Mouse (Mus musculus): ENCODE results near the gene Nuak1.

Nuak1 gene

DNA sequence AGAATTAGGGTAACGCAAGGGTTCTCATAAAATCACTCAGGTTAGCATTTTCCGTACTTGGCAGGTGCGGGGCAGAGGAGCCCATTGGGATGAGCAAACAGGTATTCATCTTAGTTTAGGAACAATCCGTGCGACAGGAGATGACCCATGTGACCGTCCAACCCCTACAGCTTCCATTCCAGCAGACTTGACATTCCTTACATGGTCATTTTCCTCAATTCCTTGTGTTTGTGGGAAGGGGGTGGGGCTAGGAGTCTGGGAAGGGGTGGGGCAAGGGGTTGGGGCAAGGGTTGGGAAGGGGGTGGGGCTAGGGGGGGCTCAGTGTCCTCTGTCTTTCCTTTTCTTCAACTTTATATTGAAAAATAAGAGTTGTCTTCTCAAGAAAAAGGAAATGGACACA lies 6.3 kb upstream of the Nuak1 start:
- no peak for DNase-seq (ENCODE audit: low read depth)

DNA sequence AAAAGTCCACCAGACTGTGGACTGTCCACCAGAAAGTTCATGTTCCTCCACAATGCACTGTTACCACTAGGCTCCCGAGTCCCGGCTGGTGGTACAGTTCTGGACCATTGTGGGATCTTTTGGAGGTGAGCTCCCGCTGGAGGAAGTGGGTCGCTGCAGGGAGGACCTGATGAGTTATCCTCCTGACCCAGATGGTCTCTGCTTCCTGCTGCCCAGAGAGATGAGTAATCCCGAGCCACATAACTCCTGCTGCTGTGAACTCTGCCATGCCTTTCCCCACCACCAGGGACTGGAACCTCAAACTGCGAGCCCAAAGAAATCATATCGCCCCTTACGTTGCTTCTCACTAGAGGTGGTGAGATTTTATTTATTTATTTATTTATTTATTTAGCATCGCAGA lies 4.0 kb upstream of the Nuak1 start:
- DNase-seq (ENCODE audit: low read depth): no peak

DNA sequence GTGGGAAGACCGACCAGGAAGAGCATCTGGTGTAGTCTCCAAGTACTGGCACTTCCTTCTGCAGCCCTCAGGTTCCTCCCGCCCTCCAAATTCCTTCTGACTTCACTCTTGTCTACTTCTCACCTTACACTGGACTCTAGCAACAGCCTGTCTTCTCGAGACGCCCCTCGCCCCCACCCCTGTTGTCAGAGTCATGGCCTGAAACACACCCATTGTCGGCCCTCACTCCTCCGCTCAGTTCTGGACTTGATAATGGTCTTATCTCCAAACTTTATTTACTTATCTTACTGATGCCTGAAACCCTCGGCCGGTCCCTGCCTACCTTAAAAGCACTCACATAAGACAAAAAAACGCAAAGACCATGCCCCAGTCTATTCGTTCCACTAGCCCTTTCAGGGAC lies 1.4 kb upstream of the Nuak1 start:
- DNase-seq (ENCODE audit: low read depth): no peak

DNA sequence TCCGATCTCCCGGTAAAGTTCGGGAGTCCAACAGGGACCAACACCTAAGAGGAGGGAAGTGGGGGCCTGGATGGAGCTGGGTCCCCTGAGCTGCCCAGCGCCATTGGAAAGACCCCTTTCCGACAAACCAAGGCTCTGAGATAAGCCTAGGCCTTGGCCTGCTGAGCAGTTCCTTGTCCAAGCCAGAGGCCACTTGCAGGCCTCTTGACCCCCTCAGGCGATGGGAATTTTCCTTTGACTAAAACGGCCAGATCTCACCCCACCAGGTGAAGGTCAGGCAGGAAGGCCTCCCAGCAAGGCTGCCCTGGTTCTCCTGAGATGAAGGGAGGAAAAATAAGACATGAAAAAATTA lies 1.0 kb upstream of the Nuak1 start:
- no peak for DNase-seq (ENCODE audit: low read depth)

DNA sequence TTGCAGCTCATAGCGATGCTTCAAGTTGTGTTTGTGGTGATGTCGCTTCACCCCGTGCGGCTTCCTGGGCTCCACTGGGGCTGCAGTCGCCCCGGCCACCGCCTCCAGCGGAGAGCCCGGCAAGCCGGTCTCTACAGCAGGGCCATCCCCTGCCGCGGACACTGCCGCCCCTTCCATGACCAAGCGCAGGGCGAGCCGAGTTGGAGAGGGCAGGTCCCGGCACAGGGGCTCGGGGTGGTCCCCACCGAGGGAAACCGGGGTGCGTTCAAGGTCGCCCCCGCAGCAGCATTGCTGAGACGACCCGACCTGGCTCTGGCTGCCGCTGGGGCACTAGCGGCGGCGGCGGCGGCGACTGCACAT lies 236 bp downstream of the Nuak1 start:
- DNase-seq (ENCODE audit: low read depth): no peak

DNA sequence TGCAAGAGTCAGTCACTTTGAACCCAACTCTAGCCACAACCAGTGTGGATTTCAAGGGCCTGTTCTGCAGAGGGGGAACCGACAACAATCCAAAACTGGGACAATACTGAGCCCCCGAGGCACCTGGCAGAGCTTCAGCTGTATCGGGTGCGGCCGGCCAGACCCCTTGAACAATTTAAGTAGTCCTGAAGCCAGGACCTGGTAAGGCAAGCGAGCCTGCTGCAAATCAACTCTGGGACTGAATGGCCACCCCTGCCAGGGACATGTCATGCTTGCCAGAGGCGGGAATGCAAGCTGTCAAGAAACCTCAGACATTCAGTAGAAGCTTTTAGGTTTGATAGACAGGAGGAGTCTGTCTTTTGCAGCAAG lies 1.2 kb downstream of the Nuak1 start:
- no peak for DNase-seq (ENCODE audit: low read depth)

DNA sequence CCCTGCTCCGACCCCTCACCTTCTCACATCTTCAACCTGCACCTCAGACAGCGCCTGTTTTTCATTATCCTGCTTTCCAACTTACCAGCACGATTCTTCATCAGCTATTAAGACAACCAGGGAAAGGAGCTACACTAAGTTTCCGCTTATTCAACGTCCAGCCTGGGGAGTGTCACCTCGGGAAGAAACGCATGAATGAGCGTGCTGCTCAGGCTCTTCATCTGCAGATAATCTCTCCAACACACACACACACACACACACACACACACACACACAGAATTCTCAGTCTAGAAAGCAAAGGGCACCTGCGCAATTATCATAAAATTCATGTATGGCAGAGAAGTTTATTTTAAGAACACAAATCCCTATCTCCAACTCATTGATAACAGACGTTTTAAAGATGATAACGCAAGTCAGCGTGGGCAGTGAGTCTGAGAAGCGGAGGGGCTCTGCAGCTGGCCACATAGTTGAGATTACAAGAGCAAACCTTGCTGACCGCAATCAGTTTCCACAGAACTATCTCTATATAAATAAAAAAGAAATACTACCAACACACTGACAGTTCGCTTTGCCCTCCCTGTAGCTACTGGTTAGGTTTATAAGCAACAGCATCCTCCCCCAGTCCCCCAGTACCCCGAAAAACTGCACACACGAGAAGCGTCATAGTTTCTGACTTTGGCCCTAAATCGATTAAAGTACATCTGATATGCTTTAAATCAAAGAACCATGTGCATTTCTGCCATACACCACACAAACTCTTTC lies 1.8 kb downstream of the Nuak1 start:
- no peak for DNase-seq (ENCODE audit: low read depth)

DNA sequence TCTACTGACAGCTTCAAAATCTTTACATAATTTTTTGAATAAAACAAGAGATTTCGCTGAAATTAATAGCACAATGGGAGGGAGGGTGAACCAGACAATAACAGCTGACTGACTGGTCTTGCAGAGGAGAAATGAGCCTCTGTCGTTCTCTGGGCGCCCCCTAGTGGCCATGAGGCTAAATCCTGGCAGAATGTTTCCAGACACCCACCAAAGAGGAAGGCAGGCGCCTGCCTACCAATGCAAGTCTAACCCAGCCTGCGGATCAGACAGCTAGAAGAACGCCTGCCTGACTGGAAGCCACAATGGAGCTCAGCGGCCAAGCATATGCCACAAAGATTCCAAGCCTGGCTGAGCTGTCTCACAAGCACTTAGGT lies 2.4 kb downstream of the Nuak1 start:
- peak; percentile 94 for DNase-seq (ENCODE audit: low read depth)

DNA sequence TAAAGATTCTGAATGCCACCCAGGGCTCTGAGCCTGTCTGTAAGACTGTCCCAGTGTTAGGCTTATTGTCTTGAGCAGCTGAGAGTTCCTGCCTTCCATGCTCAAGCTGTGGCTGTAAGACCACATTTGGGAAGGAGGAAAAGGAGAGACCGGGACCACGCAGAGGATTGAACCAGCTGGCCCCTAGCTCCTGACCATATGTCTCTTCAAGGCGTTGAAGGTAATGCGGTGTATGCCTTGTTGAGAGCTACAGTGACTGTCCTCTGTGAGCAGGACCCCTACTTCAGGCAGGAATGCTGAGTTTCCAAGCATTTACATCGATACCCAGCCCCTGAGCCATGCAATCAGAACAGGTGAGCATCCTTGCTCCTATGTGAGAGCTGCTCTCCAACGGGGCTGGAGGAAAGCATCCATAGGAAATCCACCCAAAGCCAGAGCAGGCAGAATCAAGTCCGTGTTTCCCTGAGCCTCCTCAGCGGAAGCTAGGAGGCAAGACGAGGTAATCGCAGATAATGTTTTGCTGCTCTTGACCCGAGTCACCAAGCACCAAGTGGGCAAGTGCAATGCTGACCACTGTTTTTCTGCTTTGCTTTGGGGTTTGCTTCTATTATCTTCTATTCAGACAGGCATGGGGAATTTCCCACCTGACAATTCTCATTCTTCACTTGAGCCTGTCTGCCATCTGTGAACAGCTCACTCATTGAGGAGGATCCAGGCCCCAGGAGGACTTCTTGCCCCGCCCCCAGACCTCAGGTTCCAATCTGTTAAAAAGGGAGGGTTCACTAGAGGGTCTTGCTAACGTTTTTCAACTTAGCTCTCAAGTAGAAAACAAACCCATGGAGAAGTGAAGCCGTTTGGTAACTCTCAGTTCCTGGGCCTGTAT lies 3.0 kb downstream of the Nuak1 start:
- DNase-seq (ENCODE audit: low read depth): no peak

DNA sequence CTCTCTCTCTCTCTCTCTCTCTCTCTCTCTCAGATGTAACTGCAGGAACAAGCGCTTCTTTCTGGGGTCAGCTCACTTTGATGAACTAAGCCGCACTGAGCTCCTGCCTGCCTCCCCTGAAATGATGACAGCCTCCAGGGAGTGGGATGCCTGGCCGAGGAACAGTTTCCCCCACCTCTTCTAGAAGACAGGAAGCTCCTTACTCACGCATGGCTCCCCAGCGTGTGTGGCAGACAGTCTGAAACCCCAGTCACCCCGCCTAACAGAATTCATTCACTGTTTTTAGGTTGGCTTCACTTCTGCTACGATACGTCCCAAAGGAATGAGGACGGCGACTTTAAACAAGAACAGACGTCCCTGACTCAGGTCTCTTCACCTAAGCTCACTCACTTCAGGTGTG lies 4.5 kb downstream of the Nuak1 start:
- DNase-seq (ENCODE audit: low read depth): no peak

DNA sequence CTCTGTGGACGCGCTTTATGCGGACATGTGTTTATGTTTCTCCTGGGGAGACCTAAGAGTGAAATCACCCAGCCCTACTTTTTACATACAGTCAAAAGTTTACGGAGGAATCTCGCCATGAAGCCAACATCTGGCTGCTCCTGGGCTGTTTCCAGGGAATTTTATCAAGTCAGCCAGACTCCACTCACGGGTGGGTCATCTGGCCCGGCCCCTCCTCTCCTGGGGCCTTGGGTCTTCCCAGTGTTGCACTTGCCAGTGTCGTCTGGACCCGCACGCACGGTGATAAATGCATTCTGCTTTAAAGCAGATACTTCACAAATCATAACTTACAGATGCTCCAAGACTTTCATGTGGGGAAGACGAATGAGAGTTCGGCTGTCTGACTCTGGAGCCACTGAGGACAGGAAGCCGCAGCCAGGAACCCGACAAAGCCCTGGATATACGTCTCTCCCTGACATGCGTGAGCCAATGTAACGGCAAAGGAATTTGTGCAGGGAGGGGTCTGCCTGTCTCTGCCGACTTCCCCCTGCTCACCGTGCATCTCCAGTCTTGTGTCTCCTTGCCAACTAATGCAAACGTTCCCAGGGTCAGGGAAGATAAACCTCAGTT lies 7.1 kb downstream of the Nuak1 start:
- no peak for DNase-seq (ENCODE audit: low read depth)

DNA sequence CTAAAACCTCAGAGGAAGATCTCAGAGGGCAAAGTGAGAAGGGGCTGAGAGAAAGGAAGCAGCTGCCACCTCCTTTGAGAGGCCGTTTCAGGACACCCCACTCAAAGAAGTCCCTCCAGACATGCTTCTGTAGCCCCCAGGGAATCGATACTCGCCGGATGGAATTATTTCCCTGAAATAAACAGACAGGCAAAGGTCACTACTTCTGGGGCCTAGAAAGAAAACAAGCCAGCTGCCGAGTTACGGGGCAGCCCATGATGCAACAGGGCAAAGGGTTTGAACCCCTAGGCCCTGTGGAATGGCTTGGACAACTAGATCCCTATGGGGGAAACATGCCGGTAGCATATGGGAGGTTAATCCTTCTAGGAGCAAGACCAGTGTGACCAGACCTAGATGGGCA lies 16.0 kb downstream of the Nuak1 start:
- no peak for DNase-seq (ENCODE audit: low read depth)

DNA sequence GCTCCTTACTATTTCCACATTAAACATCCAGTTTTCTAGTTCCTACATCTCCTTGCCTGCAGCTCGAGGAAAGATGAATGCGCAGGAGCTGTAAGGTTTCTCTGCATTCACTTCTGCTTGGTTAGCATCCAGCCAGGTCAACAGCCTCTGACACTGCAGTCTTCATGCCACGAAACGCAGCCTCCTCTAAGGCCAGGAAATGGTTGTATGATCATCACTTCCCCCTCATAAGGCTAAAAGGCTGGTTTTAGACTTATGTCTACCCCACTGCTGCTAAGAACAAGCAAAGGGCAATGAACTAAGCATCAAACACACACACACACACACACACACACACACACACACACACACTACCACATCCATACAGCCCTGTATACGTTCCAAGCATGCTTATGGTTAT lies 16.5 kb downstream of the Nuak1 start:
- DNase-seq (ENCODE audit: low read depth): no peak

DNA sequence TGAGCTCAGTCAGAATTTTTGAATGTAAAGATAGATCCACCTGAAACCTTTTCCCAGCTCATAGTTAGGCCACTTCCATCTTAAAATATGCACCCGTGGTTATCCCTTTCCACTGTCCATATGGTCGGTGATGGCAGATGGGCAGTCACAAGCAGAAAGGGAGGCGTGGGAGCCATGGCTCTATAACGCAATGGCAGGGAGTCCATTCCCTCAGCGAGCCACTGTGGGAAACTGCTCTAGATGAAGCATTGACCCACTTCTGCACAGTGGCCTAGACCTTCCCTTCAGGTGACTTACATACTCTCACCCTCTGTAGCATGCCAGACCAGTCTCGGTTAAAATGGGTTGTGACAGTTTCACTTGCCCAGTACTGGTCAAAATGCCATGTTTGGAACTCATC lies 19.8 kb downstream of the Nuak1 start:
- DNase-seq (ENCODE audit: low read depth): no peak

DNA sequence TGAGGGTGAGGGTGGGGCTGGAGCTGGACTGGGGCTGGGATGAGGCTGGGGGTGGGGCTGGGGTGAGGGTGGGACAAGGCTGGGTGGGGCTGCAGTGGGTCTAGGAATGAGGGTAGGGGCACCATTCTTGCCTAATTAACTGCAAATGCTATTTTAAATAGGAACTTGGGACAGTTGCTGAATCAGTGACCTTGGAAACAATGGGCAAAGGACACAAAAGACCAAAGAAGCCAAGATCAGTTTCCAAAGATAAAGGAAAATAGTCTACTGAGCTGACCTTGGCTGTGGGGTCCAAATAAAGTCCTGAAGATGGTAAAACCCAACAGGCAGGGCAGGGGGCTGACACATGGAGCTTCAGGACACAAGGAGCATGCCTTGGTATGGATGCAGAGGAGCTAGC lies 22.0 kb downstream of the Nuak1 start:
- no peak for DNase-seq (ENCODE audit: low read depth)

DNA sequence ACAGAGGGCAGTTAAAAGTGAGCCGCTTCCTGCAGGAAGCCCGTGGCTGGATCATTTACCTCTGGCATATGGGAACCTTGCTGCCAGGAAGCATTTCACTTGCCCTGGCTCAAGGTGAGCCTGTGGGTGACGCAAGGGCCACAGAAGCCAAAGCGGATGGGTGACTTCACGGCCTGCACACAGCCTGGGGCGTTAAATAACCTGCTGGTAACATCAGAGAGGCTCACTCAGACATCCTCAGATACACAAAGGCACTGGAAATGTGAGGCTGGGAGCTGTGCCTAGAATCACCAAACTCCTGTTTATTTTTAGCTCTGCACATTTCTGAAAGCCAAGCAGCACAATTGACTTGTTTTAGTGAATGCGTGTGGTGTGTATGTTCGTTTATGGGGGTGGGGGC lies 23.6 kb downstream of the Nuak1 start:
- no peak for DNase-seq (ENCODE audit: low read depth)

DNA sequence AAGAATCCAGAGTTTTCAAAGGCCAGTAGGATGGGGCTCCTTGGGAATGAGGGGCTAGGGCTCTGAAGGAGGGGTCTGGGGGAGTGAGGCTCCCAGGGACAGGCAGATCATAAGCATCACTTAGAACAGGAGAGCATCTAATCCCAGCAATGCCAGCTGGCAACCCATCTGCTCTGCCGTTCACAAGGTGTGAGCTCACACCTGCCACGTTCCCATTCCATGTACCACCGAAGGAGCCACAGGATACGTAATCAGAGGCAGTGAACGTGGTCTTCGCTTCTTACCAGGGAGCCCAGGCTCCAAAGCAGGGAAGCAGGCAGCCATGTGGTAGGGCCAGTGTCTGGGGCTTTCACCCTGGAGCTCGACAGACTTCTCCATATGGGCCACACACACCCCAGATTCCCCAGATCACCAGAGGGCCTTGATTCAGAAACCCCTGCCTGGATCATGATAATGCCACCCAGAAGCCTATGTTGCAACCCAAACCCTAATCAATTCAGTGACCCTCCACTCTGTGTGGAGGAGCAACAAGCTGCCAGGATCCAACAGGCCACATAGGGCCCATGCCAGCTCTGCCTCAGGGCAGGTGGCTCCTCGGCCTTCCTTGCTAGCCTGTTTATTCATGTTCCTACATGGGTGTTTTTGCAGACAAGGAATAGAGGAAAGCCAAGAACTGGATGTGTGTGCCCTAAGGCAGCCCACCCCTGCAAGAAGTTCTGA lies 25.3 kb downstream of the Nuak1 start:
- DNase-seq (ENCODE audit: low read depth): no peak

DNA sequence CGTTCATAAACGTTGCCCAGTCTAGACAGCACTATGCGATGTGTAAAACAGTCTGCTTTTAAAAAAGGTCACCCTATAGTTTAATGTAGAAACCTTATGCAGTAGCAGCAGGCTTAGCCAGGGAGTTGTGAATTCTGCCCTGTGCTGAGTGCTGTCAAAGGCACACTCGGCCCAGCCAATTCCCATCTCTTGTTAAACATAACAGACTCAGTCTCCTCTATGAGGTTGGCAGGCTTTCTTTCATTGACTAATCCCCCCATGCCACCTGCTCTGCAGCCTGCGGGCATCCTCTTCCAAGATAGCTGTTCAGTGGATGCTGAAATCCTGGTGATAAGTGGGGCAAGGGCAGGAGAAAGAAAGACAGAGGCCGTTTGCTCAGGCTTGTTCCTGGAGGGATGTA lies 27.1 kb downstream of the Nuak1 start:
- DNase-seq (ENCODE audit: low read depth): no peak

DNA sequence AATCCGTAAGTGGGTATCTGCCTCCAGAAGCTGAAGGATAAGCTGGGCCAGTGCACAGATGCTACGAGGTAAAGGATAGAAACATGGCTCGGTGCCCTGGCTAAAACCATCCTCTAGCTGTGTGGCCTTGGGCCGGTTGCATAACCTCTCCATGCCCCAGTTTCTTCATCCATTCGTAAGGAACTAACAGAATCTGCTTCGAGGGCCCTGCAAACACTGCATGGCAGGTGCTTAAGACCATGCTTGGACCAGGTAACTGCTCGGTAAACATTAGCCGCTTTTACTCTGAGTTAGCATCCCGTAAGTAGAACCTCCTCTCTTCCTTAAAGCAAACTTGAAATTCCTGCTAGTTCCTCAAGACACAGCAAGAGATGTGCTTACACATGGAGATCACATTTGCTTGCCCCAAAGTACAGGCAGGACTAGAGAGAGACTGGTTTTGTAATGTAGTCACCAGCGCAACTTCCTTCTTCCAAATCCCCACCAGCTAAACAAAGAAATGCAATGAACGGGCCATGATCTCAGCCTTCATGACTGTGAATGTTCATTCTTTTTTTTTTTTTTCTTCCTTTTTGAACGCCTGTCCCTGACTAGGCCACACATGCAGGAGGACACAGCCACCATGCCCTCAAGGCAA lies 28.0 kb downstream of the Nuak1 start:
- no peak for DNase-seq (ENCODE audit: low read depth)

DNA sequence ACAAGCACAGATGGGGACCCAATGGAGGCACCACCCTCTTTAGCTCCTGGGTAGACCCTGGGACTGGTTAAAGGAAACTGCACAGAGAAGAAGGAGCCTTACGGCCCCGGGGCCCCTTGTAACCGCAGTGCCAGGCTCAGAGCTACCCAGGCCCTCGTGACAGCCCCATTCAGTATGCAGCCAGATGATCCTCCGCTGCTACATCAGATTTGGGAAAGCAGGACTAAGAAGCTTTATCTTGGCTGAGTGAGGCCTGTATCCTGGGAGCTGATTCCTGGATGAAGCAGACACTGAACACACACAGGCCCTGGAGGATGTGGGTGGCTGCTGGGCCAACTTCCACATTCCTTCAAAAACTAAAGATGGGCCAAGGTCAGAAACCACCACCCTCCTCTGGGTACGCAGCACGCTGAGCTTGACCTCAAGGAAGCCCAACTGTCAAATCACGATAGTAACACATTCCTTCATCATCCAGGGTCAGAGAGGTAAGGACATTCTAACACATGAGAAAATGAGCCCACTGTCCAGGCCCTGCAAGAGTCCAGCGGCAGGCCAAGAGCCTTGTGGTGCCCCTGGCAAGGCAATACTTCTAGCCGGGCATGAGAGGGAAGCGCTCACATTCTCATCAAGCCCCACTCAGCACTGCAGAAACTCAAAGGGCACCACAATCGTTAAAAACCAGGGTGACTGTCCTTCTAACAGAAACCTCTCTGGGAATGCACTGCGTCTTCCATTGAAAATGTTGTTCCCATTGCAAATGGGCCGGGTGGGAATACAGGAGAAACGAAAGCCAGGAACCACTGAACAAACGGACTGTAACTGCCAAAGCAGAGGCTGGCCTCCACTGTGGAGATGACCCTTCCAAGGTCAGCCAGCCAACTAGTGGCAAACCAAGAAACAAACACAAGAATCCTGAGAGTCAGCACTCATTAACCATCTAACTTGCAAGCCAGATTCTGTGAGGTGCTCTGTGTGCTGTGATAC lies 29.0 kb downstream of the Nuak1 start:
- no peak for DNase-seq (ENCODE audit: low read depth)
